In genomic region chr6:97205439-97205885, GRCm38 (mm10) we compare ENCODE assay signal across 8 mouse cellular contexts. TPM values are rescaled to one million over a fixed set of nuclear protein-coding genes. Genes with fewer than 3 reads are reported as not detected.
DNase-seq lines count a peak whose midpoint lies in the region; ATAC-seq and TF ChIP-seq lines count a peak whose summit lies in the region.

Gene Uba3 (minus strand): TSS chr6:97205647.

- intact Hi-C loops in heart, postnatal 36 days (cut with DNase I): loop anchor here (1.0 to 5.0 kb wide), 2 partner anchors 27 to 317 kb away; no protein-coding TSS in a partner anchor

- no peak for TF ChIP-seq CTCF in G1E (IDR thresholded peaks at IDR 0.05; ENCODE audit: low read depth, low read length)
- TF ChIP-seq CTCF in layer of hippocampus, adult 2 months (conservative IDR thresholded peaks at IDR 0.05): no peak
- no peak for TF ChIP-seq CTCF in lung, embryonic 14.5 days (IDR thresholded peaks at IDR 0.05; ENCODE audit: low read depth)
- TF ChIP-seq CTCF in olfactory bulb, adult 2 months (IDR thresholded peaks at IDR 0.05; ENCODE audit: insufficient read depth, low read depth, low read length): no peak
- 0 out of 2 replicates have a peak, but pooled peaks have one; percentile 21 for TF ChIP-seq CTCF in thymus, adult 2 months (IDR thresholded peaks at IDR 0.05; ENCODE audit: borderline replicate concordance, control insufficient read depth, extremely low read depth, insufficient read depth, low read length, poor library complexity)

- H3K9me3 ChIP-seq in G1E (replicated peaks): no peaks in the 10 kb centered on the region
- H3K9me3 ChIP-seq in forebrain, embryonic 16.5 days (ENCODE audit: control insufficient read depth, low read length): no peaks in the 10 kb centered on the region
- H3K9me3 ChIP-seq in lung, embryonic 14.5 days (ENCODE audit: low read depth, low read length): no peaks in the 10 kb centered on the region

- H3K9ac ChIP-seq in forebrain, embryonic 16.5 days (replicated peaks; ENCODE audit: low read depth, low read length): peak within 1 kb of the TSS; percentile 94
- H3K9ac ChIP-seq in lung, embryonic 14.5 days: peak within 1 kb of the TSS; percentile 99

- H3K4me3 ChIP-seq in G1E (ENCODE audit: low read depth, low read length): peak within 1 kb of the TSS; percentile 89
- peak within 1 kb of the TSS; percentile 71 for H3K4me3 ChIP-seq in forebrain, embryonic 16.5 days (replicated peaks; ENCODE audit: low read length)
- peak within 1 kb of the TSS; percentile 79 for H3K4me3 ChIP-seq in layer of hippocampus, adult 2 months
- peak within 1 kb of the TSS; percentile 88 for H3K4me3 ChIP-seq in lung, embryonic 14.5 days (ENCODE audit: low read depth, low read length)
- H3K4me3 ChIP-seq in olfactory bulb, adult 2 months (ENCODE audit: insufficient read depth, low read depth, low read length): peak within 1 kb of the TSS; percentile 68
- peak within 1 kb of the TSS; percentile 92 for H3K4me3 ChIP-seq in thymus, adult 2 months (ENCODE audit: control insufficient read depth, insufficient read depth, low read length)

- H3K36me3 ChIP-seq in G1E (replicated peaks): peaks cover 10% of the 10 kb centered on the region
- H3K36me3 ChIP-seq in forebrain, embryonic 16.5 days (ENCODE audit: control insufficient read depth, insufficient read depth): no peaks in the 10 kb centered on the region
- 0 out of 2 replicates have a peak, but pooled peaks cover 6% of the 10 kb centered on the region for H3K36me3 ChIP-seq in lung, embryonic 14.5 days (ENCODE audit: insufficient read depth)
- H3K36me3 ChIP-seq in thymus, adult 2 months (ENCODE audit: control insufficient read depth, insufficient read depth, low read length): no peaks in the 10 kb centered on the region; the same call in none of the 2 replicates

- WGBS in forebrain, embryonic 16.5 days: under 1% methylated on average over 37 of the region's 38 CpGs
- under 1% methylated on average over 38 of the region's 38 CpGs for WGBS in lung, embryonic 14.5 days
- WGBS in olfactory bulb, adult 2 months: under 1% methylated on average over 38 of the region's 38 CpGs
- 1% methylated on average over 38 of the region's 38 CpGs for WGBS in thymus, adult 2 months

- H3K4me2 ChIP-seq in forebrain, embryonic 16.5 days (ENCODE audit: low read length): peak within 1 kb of the TSS; percentile 66
- peak within 1 kb of the TSS; percentile 90 for H3K4me2 ChIP-seq in lung, embryonic 14.5 days

- TF ChIP-seq POLR2A in olfactory bulb, adult 2 months (IDR thresholded peaks at IDR 0.05; ENCODE audit: insufficient read depth, low read depth, low read length): peak; percentile 49
- peak; percentile 84 for TF ChIP-seq POLR2A in thymus, adult 2 months (IDR thresholded peaks at IDR 0.05; ENCODE audit: control insufficient read depth, extremely low read depth, insufficient read depth, low read length, poor library complexity)

- ATAC-seq in G1E (ENCODE audit: extremely low read depth, insufficient number of reproducible peaks, low FRiP score, poor library complexity, severe bottlenecking): peak; percentile 88
- peak; percentile 96 for ATAC-seq in forebrain, embryonic 16.5 days
- peak; percentile 97 for ATAC-seq in lung, embryonic 14.5 days (ENCODE audit: insufficient read depth)

- peak; percentile 86 for DNase-seq in G1E (ENCODE audit: low spot score)
- peak; percentile 99 to 100 for DNase-seq in cerebellum, adult 18-20 months
- DNase-seq in heart, postnatal 36 days: peak; percentile 98 to 99
- DNase-seq in layer of hippocampus, adult 2 months (ENCODE audit: low spot score in 2 of 2): peak; percentile 98 to 99
- peak; percentile 97 for DNase-seq in lung, embryonic 14.5 days
- DNase-seq in thymus, adult 2 months: peak; percentile 99

- peak within 1 kb of the TSS; percentile 87 for H3K27ac ChIP-seq in forebrain, embryonic 16.5 days (ENCODE audit: low read length)
- peak within 1 kb of the TSS; percentile 90 for H3K27ac ChIP-seq in layer of hippocampus, adult 2 months
- H3K27ac ChIP-seq in lung, embryonic 14.5 days (ENCODE audit: low read depth): peak within 1 kb of the TSS; percentile 83
- H3K27ac ChIP-seq in olfactory bulb, adult 2 months (ENCODE audit: insufficient read depth, low read depth, low read length): no peak within 1 kb of the TSS
- peak within 1 kb of the TSS; percentile 8; the same call in 1 of the 2 replicates for H3K27ac ChIP-seq in thymus, adult 2 months (ENCODE audit: control insufficient read depth, insufficient read depth, low read length)

- H3K27me3 ChIP-seq in G1E (ENCODE audit: insufficient read depth, low read length): no peaks in the 10 kb centered on the region
- H3K27me3 ChIP-seq in forebrain, embryonic 16.5 days (replicated peaks; ENCODE audit: control insufficient read depth, insufficient read depth, low read length): no peaks in the 10 kb centered on the region
- H3K27me3 ChIP-seq in lung, embryonic 14.5 days (ENCODE audit: insufficient read depth, low read length): no peaks in the 10 kb centered on the region
- no peaks in the 10 kb centered on the region for H3K27me3 ChIP-seq in thymus, adult 2 months (ENCODE audit: control insufficient read depth, insufficient read depth, low read length)

- peaks cover 42% of the 10 kb centered on the region for H3K4me1 ChIP-seq in G1E (ENCODE audit: insufficient read depth, low read depth, low read length)
- peaks cover 9% of the 10 kb centered on the region for H3K4me1 ChIP-seq in forebrain, embryonic 16.5 days (replicated peaks; ENCODE audit: control insufficient read depth, insufficient read depth, low read length)
- H3K4me1 ChIP-seq in lung, embryonic 14.5 days (ENCODE audit: insufficient read depth): no peaks in the 10 kb centered on the region
- H3K4me1 ChIP-seq in olfactory bulb, adult 2 months (ENCODE audit: control insufficient read depth, insufficient read depth, low read length): no peaks in the 10 kb centered on the region
- peaks cover 5% of the 10 kb centered on the region for H3K4me1 ChIP-seq in thymus, adult 2 months (replicated peaks; ENCODE audit: control insufficient read depth, insufficient read depth, low read length)

RNA-seq across cellular contexts. Expression of gene Uba3, which starts in this region (rescaled TPM):
- total RNA-seq in G1E (2014; fragmentation: Nextera tagmentation): 90.1 and 98.7 TPM in 2 replicates
- total RNA-seq in G1E (2017): 116 and 122 TPM in 2 replicates
- 11.2 and 12.9 TPM in 2 replicates for polyA plus RNA-seq in G1E (2012)
- polyA plus RNA-seq in forebrain, embryonic 16.5 days (2015; fragmentation: Nextera tagmentation; extraction: Ambion mirVana): 99.9 and 101 TPM in 2 replicates
- total RNA-seq in heart, postnatal 36 days (2021): 10 to 100 TPM; 53.0 to 61.3 TPM
- 10 to 100 TPM; 69.4 to 71.3 TPM for total RNA-seq in layer of hippocampus, adult 2 months (2021)
- polyA plus RNA-seq in lung, embryonic 14.5 days (2014; fragmentation: Nextera tagmentation; extraction: Ambion mirVana): 83.5 and 85.6 TPM in 2 replicates
- not detected in 2 replicates for polyA plus RNA-seq in olfactory bulb, adult 2 months (2012; ENCODE audit: insufficient read depth, insufficient read length, low replicate concordance, missing spikeins)
- polyA plus RNA-seq in thymus, adult 2 months (2012; rRNA removed): 14.3 and 18.3 TPM in 2 replicates
